Mouse (Mus musculus) bone marrow, adult 2 months (tissue): ENCODE measurements at regions not wholly inside any gene's neighbourhood (a gene's known extent, or its start where the extent isn't known, plus 50 kb on each side); places are given as distances from the start of the nearest gene placed in this dataset.
"Not testable (repeated sequence)": the region's sequence is repeated elsewhere in the genome, so short reads cannot be mapped to it uniquely, and the experiment has no call there.

Experiments
- CTCF ChIP-seq: fragments of 200-500 bp; IDR thresholded peaks from 2 replicates; pipeline ENCODE4 v1.5.1; 2011; ENCODE audit warnings: low read length, control low read depth; ENCODE audit not compliant: control insufficient read depth, insufficient read depth
- POLR2A ChIP-seq: fragments of 200-500 bp; IDR thresholded peaks from 2 replicates; pipeline ENCODE4 v1.6.1; 2011; ENCODE audit warnings: low read depth, mild to moderate bottlenecking, control low read depth, low read length, borderline replicate concordance; ENCODE audit not compliant: control insufficient read depth

DNA sequence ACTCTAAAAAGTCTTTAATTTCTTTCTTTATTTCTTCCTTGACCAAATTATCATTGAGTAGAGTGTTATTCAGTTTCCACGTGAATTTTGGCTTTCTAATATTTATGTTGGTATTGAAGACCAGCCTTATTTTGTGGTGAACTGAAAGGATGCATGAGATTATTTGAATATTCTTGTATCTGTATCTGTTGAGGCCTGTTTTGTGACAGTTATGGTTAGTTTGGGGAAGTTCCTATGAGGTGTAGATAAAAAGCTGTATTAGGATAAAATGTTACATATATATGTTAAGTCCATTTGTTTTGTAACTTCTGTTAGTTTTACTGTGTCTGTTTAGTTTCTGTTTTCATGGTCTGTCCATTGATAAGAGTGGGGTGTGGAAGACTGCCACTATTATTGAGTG, 1014.7 kb downstream of the Rpia start:
- not testable (repeated sequence) for TF ChIP-seq POLR2A, CTCF
